Mouse (Mus musculus) kidney, adult 9 months (tissue): ENCODE results near the gene Ptp4a2.

Experiments
- DNase-seq: peaks from one replicate; pipeline ENCODE4 v3.0.0; 2022

The Ptp4a2 gene

GRCm38 (mm10) chr4:129797985-129798384 lies 13.0 kb upstream of the Ptp4a2 start:
- DNase-seq, result no peak

GRCm38 (mm10) chr4:129803368-129803767 lies 7.7 kb upstream of the Ptp4a2 start:
- DNase-seq, result no peak

- DNase-seq, result no peak
These were observed 6.0 kb upstream of the Ptp4a2 start for GRCm38 (mm10) chr4:129805059-129805458.

GRCm38 (mm10) chr4:129811605-129812468 lies 818 bp downstream of the Ptp4a2 start:
- no peak for DNase-seq

GRCm38 (mm10) chr4:129817591-129817990 lies 6.6 kb downstream of the Ptp4a2 start:
- no peak for DNase-seq

- DNase-seq, result peak; percentile 44
These were observed 7.6 kb downstream of the Ptp4a2 start for GRCm38 (mm10) chr4:129818506-129819195.

GRCm38 (mm10) chr4:129819712-129820336 lies 8.8 kb downstream of the Ptp4a2 start:
- DNase-seq, result peak; percentile 98

GRCm38 (mm10) chr4:129820417-129821086 lies 9.5 kb downstream of the Ptp4a2 start:
- peak; percentile 78 for DNase-seq

- peak; percentile 27 for DNase-seq
These were observed 10.1 kb downstream of the Ptp4a2 start for GRCm38 (mm10) chr4:129821087-129821616.

- DNase-seq, result no peak
These were observed 11.3 kb downstream of the Ptp4a2 start for GRCm38 (mm10) chr4:129822324-129822723.

GRCm38 (mm10) chr4:129823216-129823810 lies 12.3 kb downstream of the Ptp4a2 start:
- no peak for DNase-seq

- DNase-seq, result no peak
These were observed 16.6 kb downstream of the Ptp4a2 start for GRCm38 (mm10) chr4:129827611-129828010.

- no peak for DNase-seq
These were observed 17.1 kb downstream of the Ptp4a2 start for GRCm38 (mm10) chr4:129828081-129828480.

GRCm38 (mm10) chr4:129829799-129830198 lies 18.8 kb downstream of the Ptp4a2 start:
- DNase-seq, result no peak

- no peak for DNase-seq
These were observed 19.4 kb downstream of the Ptp4a2 start for GRCm38 (mm10) chr4:129830343-129830944.

GRCm38 (mm10) chr4:129834581-129834980 lies 23.6 kb downstream of the Ptp4a2 start:
- no peak for DNase-seq

- no peak for DNase-seq
These were observed 24.3 kb downstream of the Ptp4a2 start for GRCm38 (mm10) chr4:129835296-129835695.

- DNase-seq, result no peak
These were observed 29.0 kb downstream of the Ptp4a2 start for GRCm38 (mm10) chr4:129839866-129840555.

GRCm38 (mm10) chr4:129846823-129847222 lies 35.8 kb downstream of the Ptp4a2 start:
- DNase-seq, result no peak

- no peak for DNase-seq
These were observed 39.5 kb downstream of the Ptp4a2 start for GRCm38 (mm10) chr4:129850491-129850890.

- DNase-seq, result no peak
These were observed 40.8 kb downstream of the Ptp4a2 start for GRCm38 (mm10) chr4:129851861-129852260.
